Mouse (Mus musculus): ENCODE measurements at regions not wholly inside any gene's neighbourhood (a gene's known extent, or its start where the extent isn't known, plus 50 kb on each side); places are given as distances from the start of the nearest gene placed in this dataset.

- no peak for DNase-seq
Observed at GRCm38 (mm10) chr10:119052441-119053041, 182.5 kb upstream of the Dyrk2 start.

GRCm38 (mm10) chr10:119051598-119051997, 181.6 kb upstream of the Dyrk2 start:
- peak in 1 of 2 experiments; percentile 39 for DNase-seq

GRCm38 (mm10) chr10:119050017-119050685, 180.1 kb upstream of the Dyrk2 start:
- no peak for DNase-seq

GRCm38 (mm10) chr10:119048643-119049420, 178.8 kb upstream of the Dyrk2 start:
- DNase-seq: no peak

GRCm38 (mm10) chr10:119045059-119045458, 175.1 kb upstream of the Dyrk2 start:
- peak in 1 of 2 experiments; percentile 47 for DNase-seq

GRCm38 (mm10) chr10:119043069-119043468, 173.1 kb upstream of the Dyrk2 start:
- DNase-seq: no peak

- no peak for DNase-seq
Observed at GRCm38 (mm10) chr10:119040205-119040604, 170.2 kb upstream of the Dyrk2 start.

GRCm38 (mm10) chr10:119039732-119040131, 169.7 kb upstream of the Dyrk2 start:
- no peak for DNase-seq

GRCm38 (mm10) chr10:119038991-119039390, 169.0 kb upstream of the Dyrk2 start:
- no peak for DNase-seq

GRCm38 (mm10) chr10:119037781-119038180, 167.8 kb upstream of the Dyrk2 start:
- no peak for DNase-seq

- no peak for DNase-seq
Observed at GRCm38 (mm10) chr10:119035863-119036262, 165.9 kb upstream of the Dyrk2 start.

GRCm38 (mm10) chr10:119034396-119034795, 164.4 kb upstream of the Dyrk2 start:
- no peak for DNase-seq

- DNase-seq: peak in 1 of 2 experiments; percentile 40
Observed at GRCm38 (mm10) chr10:119031282-119032275, 161.6 kb upstream of the Dyrk2 start.

- DNase-seq: no peak
Observed at GRCm38 (mm10) chr10:119028480-119029137, 158.6 kb upstream of the Dyrk2 start.

- DNase-seq: no peak
Observed at GRCm38 (mm10) chr10:119027241-119027901, 157.4 kb upstream of the Dyrk2 start.

- DNase-seq: no peak
Observed at GRCm38 (mm10) chr10:119026291-119026690, 156.3 kb upstream of the Dyrk2 start.

GRCm38 (mm10) chr10:119024425-119024824, 154.4 kb upstream of the Dyrk2 start:
- DNase-seq: no peak

- DNase-seq: no peak
Observed at GRCm38 (mm10) chr10:119019082-119019481, 149.1 kb upstream of the Dyrk2 start.

- DNase-seq: no peak
Observed at GRCm38 (mm10) chr10:119018490-119018889, 148.5 kb upstream of the Dyrk2 start.

GRCm38 (mm10) chr10:119016104-119016503, 146.1 kb upstream of the Dyrk2 start:
- DNase-seq: no peak

- DNase-seq: no peak
Observed at GRCm38 (mm10) chr10:119015311-119016055, 145.5 kb upstream of the Dyrk2 start.

Data from kidney, postnatal 4 days (tissue).